ENCODE assay signal across 8 mouse cellular contexts in the genomic region with DNA sequence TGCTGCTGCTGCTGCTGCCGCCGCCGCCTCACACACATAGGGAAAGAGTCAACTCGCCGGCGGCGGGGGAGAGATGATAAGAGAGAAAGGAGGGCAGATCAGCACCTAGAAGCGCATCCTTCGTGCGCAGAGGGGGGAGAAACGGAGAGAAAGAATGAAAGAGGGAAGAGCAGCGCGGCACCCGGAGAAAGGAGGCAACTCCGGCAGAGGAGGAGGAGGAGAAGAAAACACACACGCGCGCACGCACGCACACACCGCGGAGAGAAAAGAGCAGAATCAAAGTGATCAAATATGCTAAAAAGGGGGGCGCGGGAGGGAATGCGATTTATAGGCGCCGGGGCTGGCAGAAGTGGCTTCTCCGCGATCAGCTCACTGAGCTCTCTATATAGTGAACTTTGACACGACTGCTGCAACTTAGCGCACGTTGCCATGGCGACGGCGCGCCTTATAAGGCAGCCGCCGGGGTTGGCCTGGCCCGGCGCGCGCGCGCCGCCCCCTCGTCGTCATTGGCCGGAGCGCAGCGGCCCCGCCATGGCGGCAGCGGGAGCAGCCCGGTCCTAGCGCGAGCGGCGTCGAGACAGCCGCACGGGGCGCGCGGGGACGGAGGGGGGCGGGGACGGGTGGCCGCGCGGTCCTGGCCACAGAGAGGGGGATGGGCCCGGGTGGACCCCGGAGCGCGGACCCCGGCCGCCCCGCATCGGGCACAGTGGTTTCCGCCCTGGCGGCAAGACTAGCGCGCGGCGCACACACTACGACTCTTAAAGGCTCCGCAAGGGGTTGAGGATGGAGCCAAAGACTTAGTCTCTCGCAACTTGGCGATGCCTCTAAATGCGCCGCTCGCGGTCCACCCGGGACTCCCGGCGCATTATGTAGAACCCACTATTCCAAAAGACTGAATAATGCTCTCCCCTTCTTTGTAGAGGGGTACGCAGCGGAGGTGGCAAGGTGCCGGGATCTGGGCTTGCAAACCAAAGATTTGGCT. TPM values are rescaled to one million over a fixed set of nuclear protein-coding genes. Genes with fewer than 3 reads are reported as not detected.
DNase-seq lines count a peak whose midpoint lies in the region; ATAC-seq and TF ChIP-seq lines count a peak whose summit lies in the region.

No protein-coding gene starts in this region.

- peak overlapping the region; percentile 79 for H3K4me2 ChIP-seq in hindbrain, embryonic 12.5 days (replicated peaks)
- H3K4me2 ChIP-seq in lung, postnatal 0 days (replicated peaks; ENCODE audit: low read depth, low read length), result peak overlapping the region; percentile 89

- ATAC-seq in hindbrain, embryonic 12.5 days (ENCODE audit: low FRiP score), result peak; percentile 89
- ATAC-seq in lung, postnatal 0 days, result peak; percentile 88
- ATAC-seq in monocyte, adult 5-6 weeks (replicated peaks; ENCODE audit: insufficient number of reproducible peaks, low FRiP score, low TSS enrichment, poor library complexity, severe bottlenecking), result no peak

- H3K4me3 ChIP-seq in hindbrain, embryonic 12.5 days, result peak overlapping the region; percentile 92
- H3K4me3 ChIP-seq in lung, postnatal 0 days (ENCODE audit: low read depth, low read length), result peak overlapping the region; percentile 88

- peaks cover 6% of the 10 kb centered on the region; the same call in 1 of the 2 replicates for H3K27me3 ChIP-seq in hindbrain, embryonic 12.5 days
- no peaks in the 10 kb centered on the region for H3K27me3 ChIP-seq in lung, postnatal 0 days (replicated peaks; ENCODE audit: insufficient read depth, low read length)

- peak; percentile 35 for TF ChIP-seq CTCF in lung, postnatal 0 days (IDR thresholded peaks at IDR 0.05)

- no peak for TF ChIP-seq EP300 in lung, postnatal 0 days (IDR thresholded peaks at IDR 0.05)

- peaks cover 15% of the 10 kb centered on the region; the same call in 1 of the 2 replicates for H3K36me3 ChIP-seq in hindbrain, embryonic 12.5 days
- H3K36me3 ChIP-seq in lung, postnatal 0 days (ENCODE audit: insufficient read depth, low read length), result 0 out of 2 replicates have a peak, but pooled peaks cover 5% of the 10 kb centered on the region

- H3K9ac ChIP-seq in hindbrain, embryonic 12.5 days, result peak overlapping the region; percentile 99
- H3K9ac ChIP-seq in lung, postnatal 0 days (replicated peaks; ENCODE audit: low read depth), result peak overlapping the region; percentile 98

- H3K9me3 ChIP-seq in hindbrain, embryonic 12.5 days (replicated peaks), result no peaks in the 10 kb centered on the region
- H3K9me3 ChIP-seq in lung, postnatal 0 days (ENCODE audit: low read length), result no peaks in the 10 kb centered on the region

- WGBS in hindbrain, embryonic 12.5 days, result under 1% methylated on average over 97 of the region's 98 CpGs
- 1% methylated on average over 67 of the region's 98 CpGs for WGBS in lung, postnatal 0 days

- H3K4me1 ChIP-seq in hindbrain, embryonic 12.5 days, result peaks cover 13% of the 10 kb centered on the region
- H3K4me1 ChIP-seq in lung, postnatal 0 days (ENCODE audit: insufficient read depth, low read depth, low read length), result no peaks in the 10 kb centered on the region

- DNase-seq in adrenal gland, postnatal 10 days, result peak; percentile 97
- peak; percentile 87 to 94 for DNase-seq in cerebellum, postnatal 25 days
- DNase-seq in frontal cortex, postnatal 25 days (ENCODE audit: low spot score in 2 of 2), result peak; percentile 48 to 53
- DNase-seq in layer of hippocampus, postnatal 14 days (ENCODE audit: low spot score in 2 of 2), result peak; percentile 87 to 90
- DNase-seq in lung, postnatal 0 days (ENCODE audit: low spot score), result peak; percentile 99
- peak; percentile 89 for DNase-seq in retina, postnatal 7 days (ENCODE audit: low read depth, low spot score)

- H3K27ac ChIP-seq in hindbrain, embryonic 12.5 days, result peak overlapping the region; percentile 100
- peak overlapping the region; percentile 97 for H3K27ac ChIP-seq in lung, postnatal 0 days (ENCODE audit: low read length)

RNA-seq across cellular contexts. Expression of a gene that starts 4.9 kb away (rescaled TPM):
- 10 to 100 TPM; 78.3 to 79.6 TPM for total RNA-seq in adrenal gland, postnatal 10 days (2021)
- polyA plus RNA-seq in hindbrain, embryonic 12.5 days (2016; fragmentation: Nextera tagmentation; extraction: Ambion mirVana), result 133 and 146 TPM in 2 replicates
- total RNA-seq in layer of hippocampus, postnatal 14 days (2021), result 10 to 100 TPM; 46.4 to 51.8 TPM
- 72.7 and 89.1 TPM in 2 replicates for polyA plus RNA-seq in lung, postnatal 0 days (2015; fragmentation: Nextera tagmentation; extraction: Ambion mirVana)
- total RNA-seq in monocyte, adult 5-6 weeks (2017), result not detected in 3 replicates

Comparison
In these comparisons a context has a peak if more than half of its experiments do, and no peak if none do; other contexts are left out.
1. RNA of a gene that starts 4.9 kb away (total RNA-seq): 78.3 to 79.6 TPM in adrenal gland, postnatal 10 days and 46.4 to 51.8 TPM in layer of hippocampus, postnatal 14 days; not detected in monocyte, adult 5-6 weeks; every median in the first group is over 10 times any median in the second.
2. Peak in every context shown above with its lines, with median percentiles within 50 percentile points of each other: DNase-seq.